Mouse (Mus musculus): ENCODE measurements at regions not wholly inside any gene's neighbourhood (a gene's known extent, or its start where the extent isn't known, plus 50 kb on each side); places are given as distances from the start of the nearest gene placed in this dataset.

- no peak for TF ChIP-seq CTCF (IDR thresholded peaks at IDR 0.05; ENCODE audit: control insufficient read depth, insufficient read depth, insufficient read length)
- TF ChIP-seq MYOD1 (IDR thresholded peaks at IDR 0.05; ENCODE audit: control insufficient read depth, insufficient read length, low read depth) = no peak
- no peak for TF ChIP-seq MAX (IDR thresholded peaks at IDR 0.05)
- no peak for TF ChIP-seq MYOG (IDR thresholded peaks at IDR 0.05; ENCODE audit: control insufficient read depth, extremely low read depth, insufficient read length)
Measured at GRCm38 (mm10) chr8:92240686-92241275, 116.6 kb upstream of the Irx5 start.

Data from C2C12 (cell line).